Mouse (Mus musculus) A20 (cell line): ENCODE data around the gene Vmn2r85.
"Not testable (repeated sequence)": the region's sequence is repeated elsewhere in the genome, so short reads cannot be mapped to it uniquely, and the experiment has no call there.

Experiments used
- DNase-seq: peaks from one replicate; pipeline ENCODE4 v3.0.0-alpha.2; 2011; ENCODE audit warnings: low read depth, low spot score

Vmn2r85 gene

DNA sequence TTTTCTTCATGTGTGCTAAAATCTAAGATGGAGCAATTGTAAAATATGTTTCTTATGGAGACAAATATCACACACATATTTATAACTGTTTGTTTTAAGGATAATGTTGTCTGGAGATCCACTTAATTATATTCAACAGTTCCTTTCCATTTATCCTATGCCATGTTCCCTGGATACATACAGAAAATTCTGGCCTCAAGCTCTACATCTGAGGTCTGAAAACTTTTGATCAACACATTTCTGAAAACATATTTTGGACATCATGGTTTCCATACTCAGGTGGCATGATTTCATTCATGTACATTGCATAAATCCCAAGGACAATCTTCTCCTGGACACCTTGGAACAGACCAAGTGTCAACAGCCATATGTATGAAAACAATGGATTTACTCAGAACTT lies at the start of gene Vmn2r85:
Gene Vmn2r85 (minus strand): TSS at position 101 of the 400 bp plus-strand sequence.
- not testable (repeated sequence) for DNase-seq

DNA sequence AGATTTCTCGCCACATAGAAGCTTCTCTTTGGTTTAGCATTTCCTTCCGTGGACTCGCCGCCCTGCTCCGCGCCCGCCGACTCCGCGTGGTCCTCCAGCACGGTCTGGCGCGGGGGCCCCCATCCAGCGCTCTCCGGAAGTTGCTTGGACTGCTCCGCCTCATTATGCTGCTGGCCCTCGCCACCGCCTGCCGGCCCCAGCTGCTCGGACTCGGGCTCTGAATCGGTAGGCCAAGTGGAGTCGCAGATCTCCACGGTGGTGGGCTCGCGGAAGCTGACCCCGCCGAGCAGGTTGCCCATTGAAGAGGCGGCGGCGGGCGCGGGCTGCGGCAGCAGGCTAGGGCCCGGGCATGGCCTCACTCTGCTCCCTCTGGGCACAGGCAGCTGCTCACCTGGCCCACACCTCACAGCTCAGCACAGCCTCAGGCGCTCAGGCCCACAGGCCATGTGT lies 40.8 kb upstream of the Vmn2r85 start:
- no peak for DNase-seq

DNA sequence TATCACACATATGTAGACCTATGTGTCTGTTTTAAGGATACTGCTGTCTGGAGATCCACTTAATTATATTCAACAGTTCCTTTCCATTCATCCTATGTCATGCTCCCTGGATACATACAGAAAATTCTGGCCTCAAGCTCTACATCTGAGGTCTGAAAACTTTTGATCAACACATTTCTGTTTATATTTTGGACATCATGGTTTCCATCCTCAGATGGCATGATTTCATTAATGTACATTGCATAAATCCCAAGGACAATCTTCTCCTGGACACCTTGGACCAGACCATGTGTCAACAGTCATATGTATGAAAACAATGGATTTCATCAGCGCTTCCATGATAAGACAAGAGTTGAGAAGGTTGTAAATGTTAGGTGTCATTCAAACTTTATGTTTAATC lies 26.4 kb upstream of the Vmn2r85 start, which contains the start of gene Vmn2r86:
Gene Vmn2r86 (minus strand): TSS at position 101 of the 400 bp plus-strand sequence.
- not testable (repeated sequence) for DNase-seq

DNA sequence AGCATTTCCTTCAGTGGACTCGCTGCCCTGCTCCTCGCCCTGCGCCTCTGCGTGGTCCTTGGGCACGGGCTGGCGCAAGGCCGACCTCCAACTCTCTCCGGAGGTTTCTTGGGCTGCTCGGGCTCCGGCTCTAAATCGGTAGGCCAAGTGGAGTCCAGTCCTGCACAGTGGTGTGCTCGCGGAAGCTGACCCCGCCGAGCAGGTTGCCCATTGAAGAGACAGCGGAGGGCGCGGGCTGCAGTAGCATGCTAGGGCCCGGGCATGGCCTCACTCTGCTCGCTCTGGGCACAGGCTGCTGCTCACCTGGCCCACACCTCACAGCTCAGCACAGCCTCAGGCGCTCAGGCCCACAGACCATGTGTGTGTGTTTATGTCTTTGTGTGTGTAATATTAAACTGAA lies 15.3 kb upstream of the Vmn2r85 start:
- DNase-seq, result no peak

- not testable (repeated sequence) for DNase-seq
Measured at GRCm38 (mm10) chr10:130434185-130434898, 4.8 kb upstream of the Vmn2r85 start.

- DNase-seq, result not testable (repeated sequence)
Measured at GRCm38 (mm10) chr10:130422368-130422767, 7.1 kb downstream of the Vmn2r85 start.

- DNase-seq, result no peak
Measured at GRCm38 (mm10) chr10:130420401-130420800, 9.1 kb downstream of the Vmn2r85 start.

DNA sequence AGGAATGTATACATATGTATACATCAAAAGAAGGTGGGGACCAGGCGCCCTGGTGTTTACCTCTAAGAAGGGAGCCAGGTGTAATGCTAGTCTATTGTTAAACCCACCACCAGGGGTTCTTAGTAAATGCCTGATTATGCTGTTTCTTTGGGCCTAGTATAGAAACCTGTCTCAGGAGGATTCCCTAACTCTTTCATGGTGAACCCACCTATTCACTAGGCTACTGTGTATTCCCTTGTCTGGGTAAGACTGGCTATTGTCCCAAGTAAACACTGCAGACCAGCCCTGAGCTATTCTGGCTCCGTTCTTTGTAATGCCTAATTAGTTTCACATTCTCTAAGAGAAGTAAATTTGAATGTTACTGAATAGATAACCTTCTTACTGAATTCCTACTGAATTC lies 9.5 kb downstream of the Vmn2r85 start:
- DNase-seq, result not testable (repeated sequence)

DNA sequence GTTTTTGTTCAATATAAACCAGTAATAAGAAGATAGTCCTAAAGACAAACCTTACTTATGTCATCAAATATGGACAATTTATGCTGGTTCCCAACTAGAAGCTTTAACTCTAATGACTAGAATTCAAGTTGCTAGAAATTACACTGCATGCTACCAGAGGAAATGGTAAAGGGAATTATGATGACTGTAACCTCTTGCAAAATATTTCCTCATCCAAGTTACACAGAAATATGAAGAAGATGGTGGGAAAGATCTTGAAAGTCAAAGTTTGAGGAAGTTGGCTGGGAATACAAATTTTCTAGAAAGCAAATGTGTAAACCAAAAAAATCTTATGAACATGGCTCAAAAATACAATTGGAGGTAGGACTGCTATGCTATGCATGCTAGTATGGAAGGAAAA lies 13.2 kb downstream of the Vmn2r85 start:
- DNase-seq, result not testable (repeated sequence)

DNA sequence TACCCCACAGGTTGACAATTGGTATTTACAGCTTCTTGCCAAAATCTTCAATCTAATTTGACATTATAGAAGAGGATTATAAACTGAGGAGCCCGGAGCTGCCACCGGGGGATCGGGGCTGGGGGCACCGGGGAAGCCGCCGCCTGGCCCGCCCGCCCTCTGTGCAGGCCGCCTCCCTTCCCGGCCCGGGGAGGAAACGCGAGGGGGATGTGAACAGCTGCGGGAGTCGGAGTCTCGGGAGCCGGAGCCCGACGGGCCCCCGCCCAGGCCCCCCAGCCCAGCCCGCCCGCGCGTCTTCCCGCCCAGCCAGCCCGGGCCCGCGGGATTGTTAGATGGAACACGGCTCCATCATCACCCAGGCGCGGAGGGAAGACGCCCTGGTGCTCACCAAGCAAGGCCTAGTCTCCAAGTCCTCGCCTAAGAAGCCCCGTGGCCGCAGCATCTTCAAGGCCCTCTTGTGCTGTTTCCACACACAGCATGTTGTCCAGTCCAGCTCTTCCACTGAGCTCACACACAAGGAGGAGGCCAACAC lies 17.3 kb downstream of the Vmn2r85 start:
- not testable (repeated sequence) for DNase-seq

DNA sequence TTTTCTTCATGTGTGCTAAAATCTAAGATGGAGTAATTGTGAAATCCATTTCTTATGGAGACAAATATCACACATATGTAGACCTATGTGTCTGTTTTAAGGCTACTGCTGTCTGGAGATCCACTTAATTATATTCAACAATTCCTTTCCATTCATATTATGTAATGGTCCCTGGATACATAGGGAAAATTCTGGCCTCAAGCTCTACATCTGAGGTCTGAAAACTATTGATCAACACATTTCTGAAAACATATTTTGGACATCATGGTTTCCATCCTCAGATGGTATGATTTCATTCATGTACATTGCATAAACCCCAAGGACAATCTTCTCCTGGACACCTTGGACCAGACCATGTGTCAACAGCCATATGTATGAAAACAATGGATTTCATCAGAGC lies 35.3 kb downstream of the Vmn2r85 start, which contains the start of gene Vmn2r84:
Gene Vmn2r84 (minus strand): TSS at position 101 of the 400 bp plus-strand sequence.
- DNase-seq, result no peak

DNA sequence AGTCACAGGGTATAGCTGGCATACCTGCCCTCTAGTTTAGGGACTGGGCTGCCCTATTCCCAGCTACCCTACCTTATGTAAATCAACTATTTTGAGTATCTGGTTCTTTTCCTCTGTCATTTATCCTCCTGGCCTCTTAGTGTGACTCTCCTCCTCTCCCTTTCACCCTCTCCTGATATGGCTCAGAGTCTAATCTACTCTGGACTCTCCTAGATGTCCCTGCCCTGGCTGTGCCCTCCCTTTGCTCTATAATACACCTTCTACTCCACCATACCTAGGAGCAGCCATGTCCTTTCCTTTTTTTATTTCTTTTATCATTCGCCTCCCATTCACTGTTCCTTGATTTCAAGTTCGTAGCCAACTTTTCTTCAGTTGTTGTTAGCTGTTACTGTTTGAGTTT lies 54.4 kb downstream of the Vmn2r85 start:
- no peak for DNase-seq

- DNase-seq, result no peak
Measured at GRCm38 (mm10) chr10:130372491-130373173, 56.9 kb downstream of the Vmn2r85 start.

DNA sequence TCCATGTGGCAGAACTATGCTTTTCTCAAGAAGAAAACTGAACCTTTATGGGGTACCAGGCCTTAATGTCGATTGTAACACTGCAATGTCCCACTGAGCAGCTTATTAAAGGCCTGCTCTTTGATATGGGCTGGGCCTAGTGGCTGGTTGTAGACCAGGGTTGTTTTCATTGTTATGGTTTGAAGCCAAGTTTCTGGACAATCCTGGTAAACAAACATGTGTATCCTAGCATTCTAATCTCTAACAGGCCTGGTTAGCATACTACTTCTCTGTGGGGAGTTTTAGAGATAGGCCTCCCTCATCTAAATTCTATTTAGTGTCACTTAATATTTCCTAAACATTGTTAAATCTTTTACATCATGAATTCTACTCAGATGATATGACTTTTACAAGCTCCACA lies 57.9 kb downstream of the Vmn2r85 start:
- DNase-seq, result no peak

DNA sequence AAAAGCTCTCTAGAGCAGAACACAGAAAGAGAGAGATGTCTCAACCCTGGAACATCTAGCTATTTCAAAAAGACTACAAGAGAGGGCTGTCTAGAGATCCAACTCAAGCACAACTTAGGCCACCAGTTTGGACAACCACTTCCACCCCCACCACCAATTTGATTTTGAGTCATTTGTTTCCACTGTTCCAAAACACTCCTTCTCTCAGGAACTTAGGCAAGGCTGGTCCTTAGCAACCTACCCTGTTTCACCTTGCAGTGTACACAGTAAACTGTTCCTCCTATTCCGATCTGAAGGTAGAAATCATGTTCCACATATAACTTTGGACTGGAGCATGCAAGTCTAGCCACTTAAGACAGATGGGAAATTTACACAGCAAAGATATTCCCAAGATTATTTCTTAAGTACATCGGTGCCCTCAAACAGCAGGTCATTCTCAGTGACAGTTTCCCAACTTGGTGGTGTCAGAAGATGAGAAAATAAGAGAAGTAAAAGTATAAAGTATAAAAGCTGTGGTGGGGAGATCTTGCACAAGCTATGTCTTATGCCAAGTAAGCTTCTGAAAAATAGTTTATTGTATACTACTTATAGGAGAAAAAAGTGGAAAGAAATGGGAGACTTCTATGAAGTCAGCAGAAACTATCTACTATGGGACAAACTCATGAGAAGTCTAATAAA lies 59.4 kb downstream of the Vmn2r85 start:
- no peak for DNase-seq

DNA sequence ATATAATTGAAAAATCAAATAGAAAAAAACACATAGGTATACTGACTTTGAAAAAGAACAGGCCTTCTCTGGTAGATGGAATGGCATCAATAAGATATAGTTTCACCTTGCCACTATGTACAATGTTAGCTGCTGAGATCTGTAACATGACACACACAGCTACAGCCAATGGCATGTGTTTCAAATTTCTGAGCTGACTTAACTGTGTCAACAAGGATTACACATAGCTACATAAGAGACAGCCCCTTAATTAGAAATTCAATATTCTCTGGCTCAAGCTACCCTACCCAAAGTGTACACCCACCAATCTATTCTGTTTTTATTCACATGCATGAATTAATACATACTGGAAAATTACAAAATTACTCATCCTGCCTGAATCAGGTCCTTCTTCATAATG lies 61.1 kb downstream of the Vmn2r85 start:
- no peak for DNase-seq

GRCm38 (mm10) chr10:130364766-130365165 lies 64.7 kb downstream of the Vmn2r85 start:
- no peak for DNase-seq
